25 mouse cellular contexts compared by ENCODE assay signal in the genomic region with DNA sequence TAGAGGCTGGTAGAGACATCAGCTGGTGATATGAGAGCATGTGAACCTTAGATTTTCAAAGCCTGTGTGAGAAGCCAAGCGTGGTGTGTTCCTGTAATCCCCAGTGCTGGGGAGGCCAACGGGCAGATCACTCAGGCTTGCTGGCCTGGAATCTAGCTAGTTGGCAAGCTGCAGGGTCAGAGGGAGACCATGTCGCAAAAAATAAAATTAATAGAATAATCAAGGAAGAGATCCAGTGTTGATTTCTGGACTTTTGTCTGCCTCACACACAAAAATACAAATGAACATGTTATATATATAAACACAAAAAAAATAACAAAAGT.
DNase-seq lines count a peak whose midpoint lies in the region; ATAC-seq and TF ChIP-seq lines count a peak whose summit lies in the region.
"Had no signal": no experiment of that assay in that cellular context is flagged by ENCODE, and none has a peak within 500 bp of the region (broad histone marks: within the 10 kb centered on the region; RNA-seq: fewer than 3 reads in every experiment).

No protein-coding gene starts in this region.

- H3K4me1 ChIP-seq in kidney, embryonic 14.5 days (ENCODE audit: control insufficient read depth, insufficient read depth, low read length) = no peaks in the 10 kb centered on the region
- H3K4me1 ChIP-seq in embryonic fibroblast, embryonic 13.5 days (ENCODE audit: control insufficient read depth, insufficient read depth, low read length) = peaks cover 5% of the 10 kb centered on the region
- no peaks in the 10 kb centered on the region for H3K4me1 ChIP-seq in hindbrain, embryonic 13.5 days (replicated peaks)
- H3K4me1 ChIP-seq: forebrain, embryonic 13.5 days; midbrain, embryonic 13.5 days; stomach, embryonic 15.5 days had no signal

- no peaks in the 10 kb centered on the region for H3K36me3 ChIP-seq in kidney, embryonic 14.5 days (ENCODE audit: control insufficient read depth, insufficient read depth, low read length)
- H3K36me3 ChIP-seq in hindbrain, embryonic 13.5 days = no peaks in the 10 kb centered on the region
- H3K36me3 ChIP-seq: midbrain, embryonic 13.5 days; stomach, embryonic 15.5 days had no signal

- 92% methylated on average over 3 of the region's 3 CpGs for WGBS in kidney, embryonic 14.5 days
- 88% methylated on average over 3 of the region's 3 CpGs for WGBS in hindbrain, embryonic 13.5 days

- DNase-seq in adrenal gland, postnatal 14 days = peak; percentile 13
- DNase-seq in adrenal gland, postnatal 4 days (ENCODE audit: low spot score in 2 of 2) = no peak
- DNase-seq in kidney, postnatal 10 days = peak; percentile 9
- peak; percentile 19 for DNase-seq in cerebellum, adult 8-10 months
- no peak for DNase-seq in spleen, adult 12 weeks (ENCODE audit: low spot score)
- DNase-seq: gastrocnemius, postnatal 10 days; heart, adult 11 months; heart, postnatal 36 days; left cerebral cortex, postnatal 4 days; thymus, adult 18-20 months; thymus, postnatal 4 days had no signal

- no peak for TF ChIP-seq CTCF in embryonic fibroblast, embryonic 13.5 days (IDR thresholded peaks at IDR 0.05; ENCODE audit: borderline replicate concordance, insufficient read depth, low read length)

- no peak for ATAC-seq in kidney, embryonic 14.5 days (ENCODE audit: low FRiP score, low TSS enrichment)
- no peak for ATAC-seq in hindbrain, embryonic 13.5 days (ENCODE audit: low FRiP score)
- ATAC-seq: CD4-positive, CD25-positive, alpha-beta regulatory T cell, adult 4 months; forebrain, embryonic 13.5 days; hindbrain, embryonic 16.5 days; intestine, embryonic 16.5 days; lung, postnatal 0 days; midbrain, embryonic 13.5 days; Patski had no signal

- H3K4me2 ChIP-seq in kidney, embryonic 14.5 days (replicated peaks; ENCODE audit: low read depth, low read length) = no peak overlapping the region
- no peak overlapping the region for H3K4me2 ChIP-seq in hindbrain, embryonic 13.5 days
- H3K4me2 ChIP-seq: forebrain, embryonic 13.5 days; midbrain, embryonic 13.5 days; stomach, embryonic 15.5 days had no signal

- H3K27ac ChIP-seq in kidney, embryonic 14.5 days (ENCODE audit: low read depth, low read length) = no peak overlapping the region
- H3K27ac ChIP-seq in embryonic fibroblast, embryonic 13.5 days (ENCODE audit: insufficient read depth, low read length) = peak overlapping the region; percentile 49; the same call in 1 of the 2 replicates
- no peak overlapping the region for H3K27ac ChIP-seq in hindbrain, embryonic 13.5 days
- H3K27ac ChIP-seq: forebrain, embryonic 13.5 days; left cerebral cortex, adult 2 months; midbrain, embryonic 13.5 days; stomach, embryonic 15.5 days had no signal

- no peaks in the 10 kb centered on the region for H3K27me3 ChIP-seq in kidney, embryonic 14.5 days (ENCODE audit: control insufficient read depth, insufficient read depth, low read length)
- no peaks in the 10 kb centered on the region for H3K27me3 ChIP-seq in hindbrain, embryonic 13.5 days
- H3K27me3 ChIP-seq: forebrain, embryonic 13.5 days; midbrain, embryonic 13.5 days; Patski; stomach, embryonic 15.5 days had no signal

- no peak overlapping the region for H3K4me3 ChIP-seq in kidney, embryonic 14.5 days (ENCODE audit: low read length)
- H3K4me3 ChIP-seq in embryonic fibroblast, embryonic 13.5 days (ENCODE audit: insufficient read depth, low read length) = no peak overlapping the region
- H3K4me3 ChIP-seq in hindbrain, embryonic 13.5 days = no peak overlapping the region
- H3K4me3 ChIP-seq: erythroblast, embryonic 14.5 days; forebrain, embryonic 13.5 days; left cerebral cortex, adult 2 months; midbrain, embryonic 13.5 days; myocyte; stomach, embryonic 15.5 days had no signal

- no peaks in the 10 kb centered on the region for H3K9me3 ChIP-seq in kidney, embryonic 14.5 days (ENCODE audit: control insufficient read depth, low read length)
- no peaks in the 10 kb centered on the region for H3K9me3 ChIP-seq in hindbrain, embryonic 13.5 days
- H3K9me3 ChIP-seq: forebrain, embryonic 13.5 days; midbrain, embryonic 13.5 days; stomach, embryonic 15.5 days had no signal

- no peak for TF ChIP-seq POLR2A in embryonic fibroblast, embryonic 13.5 days (IDR thresholded peaks at IDR 0.05; ENCODE audit: low read depth, low read length)

- no peak overlapping the region for H3K9ac ChIP-seq in kidney, embryonic 14.5 days (ENCODE audit: low read depth, low read length)
- H3K9ac ChIP-seq in hindbrain, embryonic 13.5 days = no peak overlapping the region
- H3K9ac ChIP-seq: forebrain, embryonic 13.5 days; midbrain, embryonic 13.5 days; stomach, embryonic 15.5 days had no signal

Comparison
In these comparisons a context has a peak if more than half of its experiments do, and no peak if none do; other contexts are left out.
1. DNase-seq: peak in adrenal gland, postnatal 14 days (single experiment), kidney, postnatal 10 days (single experiment) and cerebellum, adult 8-10 months (single experiment); none in adrenal gland, postnatal 4 days (0 of 2) and spleen, adult 12 weeks (single experiment).